Mouse (Mus musculus): ENCODE results near the gene Cenps. TPM values are rescaled to one million over a fixed set of nuclear protein-coding genes. Genes with fewer than 3 reads are reported as not detected.

Cenps gene
- polyA plus RNA-seq, 2 experiments = 23.0 to 27.2 TPM

DNA sequence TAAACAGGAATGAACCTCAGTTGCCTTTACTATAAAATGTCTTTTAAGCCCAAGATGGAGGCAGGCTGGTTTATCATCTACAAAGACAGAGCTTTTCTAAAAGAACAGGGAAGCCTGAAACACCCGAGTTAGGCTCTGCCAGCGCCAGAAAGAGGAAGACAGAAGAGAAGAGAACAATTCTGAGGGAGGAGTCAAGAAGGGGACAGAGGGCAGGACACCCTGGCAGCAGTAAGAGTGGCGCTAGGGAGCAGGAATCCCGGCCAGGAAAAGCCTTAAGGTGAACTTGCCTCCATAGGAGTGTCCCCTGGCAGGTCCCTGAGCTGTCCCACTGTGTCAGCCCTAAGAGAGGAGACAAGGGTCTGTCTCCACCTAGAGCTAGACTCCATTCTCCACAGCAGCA, 6.2 kb upstream of the Cenps start:
- ATAC-seq (ENCODE audit: low FRiP score, low read depth) (no peak), DNase-seq (ENCODE audit: low spot score) (no peak)
- Histone ChIP-seq H3K36me3 (ENCODE audit: control insufficient read depth, insufficient read depth, low read length) (no peaks in the 10 kb centered on the region), H3K4me3 (replicated peaks; ENCODE audit: low read length) (no peak overlapping the region), H3K9ac (ENCODE audit: low read depth, low read length, severe bottlenecking) (no peak overlapping the region), H3K27me3 (ENCODE audit: control insufficient read depth, insufficient read depth, low read length) (no peaks in the 10 kb centered on the region), H3K27ac (replicated peaks; ENCODE audit: low read depth, low read length) (no peak overlapping the region), H3K4me1 (ENCODE audit: control insufficient read depth, insufficient read depth, low read length) (no peaks in the 10 kb centered on the region), H3K4me2 (replicated peaks; ENCODE audit: low read depth, low read length, severe bottlenecking) (no peak overlapping the region), H3K9me3 (ENCODE audit: control insufficient read depth, low read length) (no peaks in the 10 kb centered on the region)
- no peak for TF ChIP-seq POLR2A (IDR thresholded peaks at IDR 0.05; ENCODE audit: borderline replicate concordance, extremely low read depth, insufficient read depth, insufficient read length)
- 31% methylated on average over 4 of the region's 4 CpGs for WGBS

DNA sequence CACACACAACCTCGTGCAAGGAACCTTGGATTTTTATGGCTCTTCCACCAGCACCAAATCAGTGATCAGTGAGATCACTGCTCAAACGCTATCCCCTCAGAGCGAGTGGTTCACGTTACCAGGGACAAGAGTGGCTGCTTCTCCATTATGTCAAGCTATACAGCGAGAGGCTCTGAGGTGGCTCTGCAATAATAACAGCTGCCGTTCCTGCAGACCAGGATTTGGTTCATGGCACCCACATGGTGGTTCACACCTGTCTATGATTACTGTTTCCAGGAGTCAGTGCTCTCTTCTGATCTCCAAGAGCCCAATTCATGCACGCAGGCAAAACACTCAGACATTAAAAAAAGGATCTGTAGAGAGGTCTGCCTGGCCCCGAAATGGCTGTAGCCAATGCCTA, 1.1 kb upstream of the Cenps start:
- TF ChIP-seq POLR2A (IDR thresholded peaks at IDR 0.05; ENCODE audit: borderline replicate concordance, extremely low read depth, insufficient read depth, insufficient read length) = no peak
- no peaks in the 10 kb centered on the region for H3K27me3 ChIP-seq (ENCODE audit: control insufficient read depth, insufficient read depth, low read length)
- no peak overlapping the region for H3K4me2 ChIP-seq (replicated peaks; ENCODE audit: low read depth, low read length, severe bottlenecking)
- peaks cover 4% of the 10 kb centered on the region; the same call in 1 of the 2 replicates for H3K4me1 ChIP-seq (ENCODE audit: control insufficient read depth, insufficient read depth, low read length)
- no peak for ATAC-seq (ENCODE audit: low FRiP score, low read depth)
- H3K27ac ChIP-seq (replicated peaks; ENCODE audit: low read depth, low read length) = no peak overlapping the region
- H3K36me3 ChIP-seq (ENCODE audit: control insufficient read depth, insufficient read depth, low read length) = no peaks in the 10 kb centered on the region
- DNase-seq (ENCODE audit: low spot score) = no peak
- H3K9me3 ChIP-seq (ENCODE audit: control insufficient read depth, low read length) = no peaks in the 10 kb centered on the region
- H3K4me3 ChIP-seq (replicated peaks; ENCODE audit: low read length) = no peak overlapping the region
- no peak overlapping the region for H3K9ac ChIP-seq (ENCODE audit: low read depth, low read length, severe bottlenecking)
- WGBS = 54% methylated on average over 8 of the region's 8 CpGs

DNA sequence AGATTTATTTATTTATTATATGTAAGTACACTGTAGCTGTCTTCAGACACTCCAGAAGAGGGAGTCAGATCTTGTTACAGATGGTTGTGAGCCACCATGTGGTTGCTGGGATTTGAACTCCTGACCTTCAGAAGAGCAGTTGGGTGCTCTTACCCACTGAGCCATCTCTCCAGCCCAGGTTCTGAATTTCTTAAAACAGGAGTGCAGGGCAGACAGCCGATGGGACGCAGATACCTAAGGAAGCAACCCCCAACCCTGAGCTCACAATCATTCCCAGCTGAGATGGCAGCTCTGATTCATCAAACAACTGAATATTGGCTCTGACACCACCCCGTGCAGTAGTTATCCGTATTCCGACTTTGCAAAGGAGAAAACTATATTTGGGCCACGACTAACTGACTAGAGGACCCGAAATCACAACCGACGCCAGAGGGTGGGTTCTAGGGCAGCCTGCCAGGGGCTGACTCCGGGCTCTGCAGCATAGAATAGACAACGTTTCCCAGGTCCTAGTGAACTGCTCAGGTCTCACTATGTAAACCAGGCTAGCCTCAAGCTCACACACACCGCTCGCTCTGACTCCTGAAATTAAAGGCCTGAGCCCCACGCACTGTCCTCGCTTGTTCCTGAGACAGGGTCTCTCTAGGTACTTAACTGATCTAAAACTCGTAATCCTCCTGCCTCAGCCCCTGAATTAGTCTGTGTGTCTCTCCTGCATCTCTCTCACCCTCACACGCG, 1.1 kb downstream of the Cenps start:
- ATAC-seq (ENCODE audit: low FRiP score, low read depth) (no peak), DNase-seq (ENCODE audit: low spot score) (no peak)
- H3K4me1 ChIP-seq (ENCODE audit: control insufficient read depth, insufficient read depth, low read length) = peaks cover 4% of the 10 kb centered on the region; the same call in 1 of the 2 replicates
- H3K36me3 ChIP-seq (ENCODE audit: control insufficient read depth, insufficient read depth, low read length) = no peaks in the 10 kb centered on the region
- peak overlapping the region; percentile 61 for H3K4me3 ChIP-seq (replicated peaks; ENCODE audit: low read length)
- 61% methylated on average over 18 of the region's 18 CpGs for WGBS
- H3K27ac ChIP-seq (replicated peaks; ENCODE audit: low read depth, low read length) = 0 out of 2 replicates have a peak overlapping the region, but pooled peaks have one; percentile 79
- H3K27me3 ChIP-seq (ENCODE audit: control insufficient read depth, insufficient read depth, low read length) = no peaks in the 10 kb centered on the region
- TF ChIP-seq POLR2A (IDR thresholded peaks at IDR 0.05; ENCODE audit: borderline replicate concordance, extremely low read depth, insufficient read depth, insufficient read length) = no peak
- H3K9ac ChIP-seq (ENCODE audit: low read depth, low read length, severe bottlenecking) = peak overlapping the region; percentile 71
- H3K9me3 ChIP-seq (ENCODE audit: control insufficient read depth, low read length) = no peaks in the 10 kb centered on the region
- peak overlapping the region; percentile 66 for H3K4me2 ChIP-seq (replicated peaks; ENCODE audit: low read depth, low read length, severe bottlenecking)

DNA sequence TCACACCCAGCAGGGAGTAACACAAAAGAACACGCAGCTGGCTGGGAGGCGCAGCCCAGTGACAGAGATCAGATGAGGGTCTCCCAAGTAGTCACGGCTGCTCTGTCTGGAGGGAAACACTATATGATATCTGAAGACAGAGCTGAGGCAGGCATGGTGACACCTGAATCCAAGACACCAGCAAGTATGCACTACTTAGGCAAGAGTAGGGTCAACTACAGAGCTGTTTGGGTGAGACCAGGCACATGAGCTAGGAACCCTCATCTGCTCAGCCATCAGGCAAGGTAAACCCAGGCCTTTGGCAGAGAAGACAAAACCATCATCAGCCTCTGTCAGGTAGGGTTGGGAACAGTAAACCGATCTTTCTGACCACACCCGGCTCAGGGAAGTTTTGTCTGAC, 4.0 kb downstream of the Cenps start:
- no peak overlapping the region for H3K27ac ChIP-seq (replicated peaks; ENCODE audit: low read depth, low read length)
- WGBS = 72% methylated on average over 5 of the region's 5 CpGs
- H3K36me3 ChIP-seq (ENCODE audit: control insufficient read depth, insufficient read depth, low read length) = peaks cover 3% of the 10 kb centered on the region; the same call in 1 of the 2 replicates
- ATAC-seq (ENCODE audit: low FRiP score, low read depth) (no peak), DNase-seq (ENCODE audit: low spot score) (no peak)
- no peak overlapping the region for H3K4me2 ChIP-seq (replicated peaks; ENCODE audit: low read depth, low read length, severe bottlenecking)
- H3K9me3 ChIP-seq (ENCODE audit: control insufficient read depth, low read length) = no peaks in the 10 kb centered on the region
- H3K4me3 ChIP-seq (replicated peaks; ENCODE audit: low read length) = no peak overlapping the region
- TF ChIP-seq POLR2A (IDR thresholded peaks at IDR 0.05; ENCODE audit: borderline replicate concordance, extremely low read depth, insufficient read depth, insufficient read length) = no peak
- no peaks in the 10 kb centered on the region for H3K27me3 ChIP-seq (ENCODE audit: control insufficient read depth, insufficient read depth, low read length)
- H3K4me1 ChIP-seq (ENCODE audit: control insufficient read depth, insufficient read depth, low read length) = peaks cover 4% of the 10 kb centered on the region; the same call in 1 of the 2 replicates
- no peak overlapping the region for H3K9ac ChIP-seq (ENCODE audit: low read depth, low read length, severe bottlenecking)

- H3K4me2 ChIP-seq (replicated peaks; ENCODE audit: low read depth, low read length, severe bottlenecking) = no peak overlapping the region
- H3K9ac ChIP-seq (ENCODE audit: low read depth, low read length, severe bottlenecking) = no peak overlapping the region
- no peaks in the 10 kb centered on the region for H3K9me3 ChIP-seq (ENCODE audit: control insufficient read depth, low read length)
- peaks cover 4% of the 10 kb centered on the region; the same call in 1 of the 2 replicates for H3K4me1 ChIP-seq (ENCODE audit: control insufficient read depth, insufficient read depth, low read length)
- no peaks in the 10 kb centered on the region for H3K27me3 ChIP-seq (ENCODE audit: control insufficient read depth, insufficient read depth, low read length)
- DNase-seq (ENCODE audit: low spot score) (no peak), ATAC-seq (ENCODE audit: low FRiP score, low read depth) (no peak)
- TF ChIP-seq POLR2A (IDR thresholded peaks at IDR 0.05; ENCODE audit: borderline replicate concordance, extremely low read depth, insufficient read depth, insufficient read length) = no peak
- 85% methylated on average over 21 of the region's 21 CpGs for WGBS
- H3K27ac ChIP-seq (replicated peaks; ENCODE audit: low read depth, low read length) = no peak overlapping the region
- H3K4me3 ChIP-seq (replicated peaks; ENCODE audit: low read length) = no peak overlapping the region
- peaks cover 10% of the 10 kb centered on the region; the same call in 1 of the 2 replicates for H3K36me3 ChIP-seq (ENCODE audit: control insufficient read depth, insufficient read depth, low read length)
Observed at GRCm38 (mm10) chr4:149131789-149132565, 5.5 kb downstream of the Cenps start.

Data from limb, embryonic 14.5 days (tissue).